Mouse (Mus musculus) cerebellum, adult 2 months (tissue): ENCODE results near the gene Fancf.

Experiments
- CTCF ChIP-seq: fragments of 200-500 bp; IDR thresholded peaks from 2 replicates; pipeline ENCODE4 v1.5.1; 2011; ENCODE audit warnings: low read depth, mild to moderate bottlenecking, control low read depth, low read length, moderate library complexity, borderline replicate concordance; ENCODE audit not compliant: insufficient read depth
- POLR2A ChIP-seq: fragments of 200-500 bp; IDR thresholded peaks from 2 replicates; pipeline ENCODE4 v1.6.1; 2011; ENCODE audit warnings: low read length, control low read depth, borderline replicate concordance; ENCODE audit not compliant: insufficient read depth

- TF ChIP-seq CTCF (no peak), POLR2A (no peak)
Measured at GRCm38 (mm10) chr7:51815473-51816282, 46.4 kb downstream of the Fancf start.
